Mouse (Mus musculus) limb, embryonic 15.5 days (tissue): ENCODE measurements around the gene Klk6. TPM values are rescaled to one million over a fixed set of nuclear protein-coding genes. Genes with fewer than 3 reads are reported as not detected.

Source experiments
- ATAC-seq: fragments of 200-750 bp; cut with Nextera tagmentation; 2 replicates; pipeline ENCODE4 v1.8.0; 2017; ENCODE audit warnings: low read depth, moderate TSS enrichment; ENCODE audit not compliant: insufficient number of reproducible peaks, low FRiP score, low TSS enrichment
- H3K27ac ChIP-seq: fragments of 300-500 bp; sonication (generic); 2 replicates; pipeline ENCODE4 v1.5.1; 2015; ENCODE audit warnings: moderate library complexity, mild to moderate bottlenecking, inconsistent platforms
- H3K27me3 ChIP-seq: fragments of 300-500 bp; sonication (generic); 2 replicates; pipeline ENCODE4 v1.6.1; 2015; ENCODE audit warnings: inconsistent platforms
- H3K36me3 ChIP-seq: fragments of 300-500 bp; sonication (generic); 2 replicates; pipeline ENCODE4 v1.6.1; 2015; ENCODE audit warnings: inconsistent platforms
- H3K4me1 ChIP-seq: fragments of 300-500 bp; sonication (generic); 2 replicates; pipeline ENCODE4 v1.6.1; 2015; ENCODE audit warnings: inconsistent platforms
- H3K4me2 ChIP-seq: fragments of 300-500 bp; sonication (generic); 2 replicates; pipeline ENCODE4 v1.6.1; 2015; ENCODE audit warnings: mild to moderate bottlenecking, inconsistent platforms
- H3K4me3 ChIP-seq: fragments of 300-500 bp; sonication (generic); 2 replicates; pipeline ENCODE4 v1.5.1; 2015; ENCODE audit warnings: mild to moderate bottlenecking, inconsistent platforms
- H3K9ac ChIP-seq: fragments of 300-500 bp; sonication (generic); 2 replicates; pipeline ENCODE4 v1.6.1; 2015; ENCODE audit warnings: inconsistent platforms
- H3K9me3 ChIP-seq: fragments of 300-500 bp; sonication (generic); 2 replicates; pipeline ENCODE4 v1.6.1; 2016; ENCODE audit warnings: inconsistent platforms
- WGBS: fragments of 180-500 bp; shearing (Covaris S2); methylation state at CpG from one replicate; pipeline ENCODE4 v1.1.7; 2015; 5-methylcytosine and 5-hydroxymethylcytosine counted together
- polyA plus RNA-seq: library from polyadenylated mRNA; unstranded; fragments of >200 nt; fragmentation: Nextera tagmentation; extraction: Ambion mirVana; gene quantifications from 2 replicates; pipeline ENCODE4 v1.2.1, GENCODE M21; 2015

Gene Klk6
- polyA plus RNA-seq, 1 experiment from 2014 or later, result 0.13 TPM

GRCm38 (mm10) chr7:43874868-43875375 is 50.6 kb downstream of the Klk6 start:
- H3K4me3 ChIP-seq, result no peak overlapping the region
- no peaks in the 10 kb centered on the region for H3K36me3 ChIP-seq
- no peak overlapping the region for H3K9ac ChIP-seq
- peak; percentile 45; the same call in 1 of the 2 replicates for ATAC-seq
- no peak overlapping the region for H3K4me2 ChIP-seq
- peaks cover 3% of the 10 kb centered on the region; the same call in 1 of the 2 replicates for H3K4me1 ChIP-seq
- H3K9me3 ChIP-seq, result no peaks in the 10 kb centered on the region
- WGBS, result 35% methylated on average over 6 of the region's 6 CpGs
- no peak overlapping the region for H3K27ac ChIP-seq
- H3K27me3 ChIP-seq, result 0 out of 2 replicates have a peak, but pooled peaks cover 3% of the 10 kb centered on the region

GRCm38 (mm10) chr7:43876444-43876843 is 52.1 kb downstream of the Klk6 start:
- no peaks in the 10 kb centered on the region for H3K9me3 ChIP-seq
- peak; percentile 46; the same call in 1 of the 2 replicates for ATAC-seq
- no peaks in the 10 kb centered on the region for H3K36me3 ChIP-seq
- H3K4me3 ChIP-seq, result no peak overlapping the region
- H3K4me1 ChIP-seq, result peaks cover 6% of the 10 kb centered on the region; the same call in 1 of the 2 replicates
- no peak overlapping the region for H3K9ac ChIP-seq
- peak overlapping the region; percentile 35 for H3K27ac ChIP-seq
- H3K27me3 ChIP-seq, result no peaks in the 10 kb centered on the region
- 69% methylated on average over 4 of the region's 4 CpGs for WGBS
- H3K4me2 ChIP-seq, result no peak overlapping the region

DNA sequence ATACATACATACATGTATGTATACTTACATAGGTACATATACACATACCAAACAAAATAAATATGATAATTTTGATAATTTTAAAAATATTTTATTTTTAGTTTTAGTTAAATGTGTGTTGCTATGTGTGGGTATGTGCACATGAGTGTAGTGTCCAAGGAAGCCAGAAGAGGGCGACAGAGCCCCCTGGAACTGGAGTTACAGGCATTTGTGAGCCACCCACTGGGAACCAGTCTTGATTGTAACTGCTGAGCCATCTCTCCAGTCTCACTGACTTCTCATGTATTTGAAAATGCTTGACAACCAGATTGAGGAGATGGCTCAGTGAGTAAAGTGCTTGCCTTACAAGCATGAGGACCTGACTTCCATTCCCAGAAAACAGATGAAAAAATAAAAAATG is 54.0 kb downstream of the Klk6 start:
- ATAC-seq, result no peak
- H3K4me2 ChIP-seq, result no peak overlapping the region
- 0 out of 2 replicates have a peak, but pooled peaks cover 6% of the 10 kb centered on the region for H3K27me3 ChIP-seq
- peaks cover 6% of the 10 kb centered on the region; the same call in 1 of the 2 replicates for H3K4me1 ChIP-seq
- no peak overlapping the region for H3K27ac ChIP-seq
- H3K4me3 ChIP-seq, result no peak overlapping the region
- no peak overlapping the region for H3K9ac ChIP-seq
- no peaks in the 10 kb centered on the region for H3K36me3 ChIP-seq
- H3K9me3 ChIP-seq, result no peaks in the 10 kb centered on the region
- WGBS, result 43% methylated on average over 1 of the region's 1 CpGs

GRCm38 (mm10) chr7:43880912-43881311 is 56.6 kb downstream of the Klk6 start, which contains the start of gene Klk4:
Gene Klk4, plus strand, starts transcription at chr7:43881160.
- 13% methylated on average over 3 of the region's 3 CpGs for WGBS
- ATAC-seq, result no peak
- Histone ChIP-seq H3K36me3 (no peaks in the 10 kb centered on the region), H3K9me3 (no peaks in the 10 kb centered on the region), H3K27me3 (0 out of 2 replicates have a peak, but pooled peaks cover 6% of the 10 kb centered on the region), H3K4me1 (peaks cover 8% of the 10 kb centered on the region; the same call in 1 of the 2 replicates), H3K27ac (no peak within 1 kb of the TSS), H3K9ac (no peak within 1 kb of the TSS), H3K4me3 (no peak within 1 kb of the TSS), H3K4me2 (no peak within 1 kb of the TSS)

Other genes with a start within 250 kb of the Klk6 start
- 14.2 and 14.5 TPM in 2 replicates for gene Zfp719, start 244.9 kb upstream of the Klk6 start, polyA plus RNA-seq
- gene Zfp819, start 217.3 kb upstream of the Klk6 start, polyA plus RNA-seq, result 0.19 TPM in 1 of 2 replicates, not detected in the other
- not detected in 2 replicates for gene Ceacam18, start 189.8 kb upstream of the Klk6 start, polyA plus RNA-seq
- gene Siglece, start 164.3 kb upstream of the Klk6 start, polyA plus RNA-seq, result 1.2 TPM in 2 replicates
- 16.4 and 17.9 TPM in 2 replicates for gene Ctu1, start 152.5 kb upstream of the Klk6 start, polyA plus RNA-seq
- gene Klk14, start 134.1 kb upstream of the Klk6 start, polyA plus RNA-seq, result not detected in 2 replicates
- gene Klk13, start 111.9 kb upstream of the Klk6 start, polyA plus RNA-seq, result 12.5 and 16.1 TPM in 2 replicates
- 0.22 and 0.32 TPM in 2 replicates for gene Klk12, start 55.6 kb upstream of the Klk6 start, polyA plus RNA-seq
- 20.2 and 22.0 TPM in 2 replicates for gene Klk11, start 49.9 kb upstream of the Klk6 start, polyA plus RNA-seq
- 38.4 and 45.0 TPM in 2 replicates for gene Klk10, start 43.5 kb upstream of the Klk6 start, polyA plus RNA-seq
- 1.5 TPM in 2 replicates for gene Klk9, start 32.6 kb upstream of the Klk6 start, polyA plus RNA-seq
- gene Klk8, start 26.9 kb upstream of the Klk6 start, polyA plus RNA-seq, result 60.6 and 64.4 TPM in 2 replicates
- 6.7 and 13.4 TPM in 2 replicates for gene Klk7, start 13.2 kb upstream of the Klk6 start, polyA plus RNA-seq
- 18.1 and 25.3 TPM in 2 replicates for gene Klk5, start 17.5 kb downstream of the Klk6 start, polyA plus RNA-seq
- 0.14 TPM in 1 of 2 replicates, not detected in the other for gene Klk4, start 56.7 kb downstream of the Klk6 start, polyA plus RNA-seq
- not detected in 2 replicates for gene Klk15, start 109.2 kb downstream of the Klk6 start, polyA plus RNA-seq
- not detected in 2 replicates for gene Klk1b8, start 126.2 kb downstream of the Klk6 start, polyA plus RNA-seq
- gene Klk1b1, start 142.3 kb downstream of the Klk6 start, polyA plus RNA-seq, result not detected in 2 replicates
- not detected in 2 replicates for gene Klk1b9, start 151.6 kb downstream of the Klk6 start, polyA plus RNA-seq
- gene Klk1b11, start 171.4 kb downstream of the Klk6 start, polyA plus RNA-seq, result not detected in 2 replicates
- 0.31 and 3.5 TPM in 2 replicates for gene Klk1b26, start 187.7 kb downstream of the Klk6 start, polyA plus RNA-seq
- not detected in 2 replicates for gene Klk1b27, start 227.8 kb downstream of the Klk6 start, polyA plus RNA-seq